Mouse (Mus musculus) cerebellum, adult 18-20 months (tissue): ENCODE measurements around the gene Ifna14.
"Not testable (repeated sequence)": the region's sequence is repeated elsewhere in the genome, so short reads cannot be mapped to it uniquely, and the experiment has no call there.

Experiments used
- DNase-seq, 2 experiments: peaks; one replicate each; pipeline ENCODE4 v3.0.0; 2021

The Ifna14 gene

GRCm38 (mm10) chr4:88571698-88572097, at the start of gene Ifna14:
Gene Ifna14, minus strand, starts transcription at chr4:88571798.
- no peak for DNase-seq

- DNase-seq, result no peak
Measured at GRCm38 (mm10) chr4:88603276-88603675, 31.7 kb upstream of the Ifna14 start, which contains the start of gene Ifna12. Gene Ifna12, minus strand, starts transcription at chr4:88603376.

GRCm38 (mm10) chr4:88592285-88592684, 20.7 kb upstream of the Ifna14 start, which contains the start of gene Ifna9:
Gene Ifna9, minus strand, starts transcription at chr4:88592385.
- DNase-seq, result no peak

- peak; percentile 59 to 71 for DNase-seq
Measured at GRCm38 (mm10) chr4:88561791-88562190, 9.8 kb downstream of the Ifna14 start.

GRCm38 (mm10) chr4:88558145-88558544, 13.5 kb downstream of the Ifna14 start, which contains the start of gene Ifna15:
Gene Ifna15, minus strand, starts transcription at chr4:88558245.
- DNase-seq, result not testable (repeated sequence)

- DNase-seq, result peak; percentile 64 to 67
Measured at GRCm38 (mm10) chr4:88550161-88550945, 21.2 kb downstream of the Ifna14 start.

- peak; percentile 34 to 48 for DNase-seq
Measured at GRCm38 (mm10) chr4:88547986-88548385, 23.6 kb downstream of the Ifna14 start.

- DNase-seq, result no peak
Measured at GRCm38 (mm10) chr4:88543649-88544234, 27.9 kb downstream of the Ifna14 start.

GRCm38 (mm10) chr4:88537328-88537727, 34.3 kb downstream of the Ifna14 start:
- no peak for DNase-seq

GRCm38 (mm10) chr4:88536640-88537039, 35.0 kb downstream of the Ifna14 start:
- DNase-seq, result no peak

GRCm38 (mm10) chr4:88535742-88536141, 35.9 kb downstream of the Ifna14 start:
- DNase-seq, result no peak

GRCm38 (mm10) chr4:88534903-88535302, 36.7 kb downstream of the Ifna14 start:
- DNase-seq, result no peak

- DNase-seq, result no peak
Measured at GRCm38 (mm10) chr4:88533499-88533898, 38.1 kb downstream of the Ifna14 start.

- DNase-seq, result no peak
Measured at GRCm38 (mm10) chr4:88530892-88531291, 40.7 kb downstream of the Ifna14 start.

- DNase-seq, result no peak
Measured at GRCm38 (mm10) chr4:88530271-88530670, 41.3 kb downstream of the Ifna14 start.

GRCm38 (mm10) chr4:88526379-88527049, 45.1 kb downstream of the Ifna14 start:
- DNase-seq, result no peak

- DNase-seq, result no peak
Measured at GRCm38 (mm10) chr4:88525393-88525792, 46.2 kb downstream of the Ifna14 start.

- DNase-seq, result no peak
Measured at GRCm38 (mm10) chr4:88523241-88523640, 48.4 kb downstream of the Ifna14 start.

- no peak for DNase-seq
Measured at GRCm38 (mm10) chr4:88522674-88523073, 48.9 kb downstream of the Ifna14 start, which contains the start of gene Ifnb1. Gene Ifnb1, minus strand, starts transcription at chr4:88522774.
